Mouse (Mus musculus): Measurements from ENCODE around the gene Gm21988. TPM values are rescaled to one million over a fixed set of nuclear protein-coding genes. Genes with fewer than 3 reads are reported as not detected.

Gm21988 gene
- polyA plus RNA-seq (2012; rRNA removed; ENCODE audit: low replicate concordance), result 3.7 and 6.3 TPM in 2 replicates

DNA sequence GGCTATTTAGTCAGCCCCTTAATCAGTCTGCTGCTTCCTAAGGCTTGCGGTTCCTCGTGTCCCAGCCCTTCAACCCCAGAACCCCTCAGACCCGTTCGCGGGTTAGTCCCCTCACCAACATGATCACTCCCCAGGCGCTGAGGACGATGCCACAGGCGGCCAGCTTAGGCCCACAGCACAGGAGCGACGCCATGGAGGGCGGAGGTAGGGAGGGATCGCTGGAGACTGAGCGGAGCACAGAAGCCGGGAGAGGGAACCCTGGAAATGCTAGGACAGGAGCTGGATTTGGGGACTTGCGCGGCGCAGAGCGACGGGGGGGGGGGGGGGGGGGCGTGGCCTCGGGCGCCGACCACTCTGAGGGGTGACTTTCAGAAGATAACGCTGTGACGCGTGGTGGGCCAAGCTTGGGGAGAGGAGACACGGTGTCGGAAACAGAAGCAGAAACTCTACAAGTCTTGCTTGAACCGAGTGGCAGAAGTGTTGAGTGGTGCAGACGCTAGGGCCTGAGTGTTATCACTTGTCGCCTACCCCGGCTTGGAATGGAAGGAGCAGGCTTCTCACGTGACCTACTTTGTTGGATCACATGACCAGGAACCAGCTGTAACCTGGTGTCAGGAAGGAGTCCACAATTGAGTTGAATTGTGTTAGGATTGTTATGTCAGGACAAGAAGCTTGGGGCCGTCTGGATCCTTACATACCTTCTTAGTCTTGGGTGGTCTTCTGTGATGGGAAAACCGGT lies at the start of gene Gm21988, which contains the start of gene Rnasek:
Gm21988 (minus strand) TSS at position 290 of the 739 bp plus-strand sequence.
Rnasek (minus strand) TSS at position 302 of the 739 bp plus-strand sequence.

DNA sequence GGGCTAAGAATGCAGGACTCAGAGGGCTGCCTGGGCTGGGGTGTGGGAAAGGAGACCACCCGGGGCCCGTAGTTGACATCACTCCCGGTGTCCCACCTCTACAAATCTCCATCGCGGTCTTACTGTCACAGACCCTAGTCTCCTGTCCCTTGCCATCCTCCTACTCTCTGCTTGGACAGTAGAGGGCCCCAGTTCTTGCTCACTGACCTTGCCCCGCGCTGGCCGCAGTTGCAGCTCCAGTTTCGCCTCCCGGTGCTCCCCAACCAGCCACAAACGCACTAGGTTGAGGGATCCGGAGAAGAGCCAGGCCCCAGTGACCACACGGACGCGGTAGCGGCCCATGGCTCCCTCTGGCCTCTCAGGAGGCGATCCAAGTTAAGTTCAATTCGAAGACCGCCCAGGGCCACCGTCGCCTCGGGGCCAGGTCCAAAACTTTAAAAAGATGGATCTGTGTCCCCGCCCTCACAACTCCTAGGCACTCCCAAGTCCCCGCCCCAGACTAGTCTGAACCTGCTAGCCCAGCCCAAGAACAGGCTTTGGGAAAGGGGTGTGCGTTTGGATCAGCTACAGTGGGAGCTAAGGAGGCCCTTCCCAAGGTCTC lies 15.4 kb upstream of the Gm21988 start, which contains the start of gene Alox12:
Alox12 (minus strand) TSS at position 423 of the 601 bp plus-strand sequence.

DNA sequence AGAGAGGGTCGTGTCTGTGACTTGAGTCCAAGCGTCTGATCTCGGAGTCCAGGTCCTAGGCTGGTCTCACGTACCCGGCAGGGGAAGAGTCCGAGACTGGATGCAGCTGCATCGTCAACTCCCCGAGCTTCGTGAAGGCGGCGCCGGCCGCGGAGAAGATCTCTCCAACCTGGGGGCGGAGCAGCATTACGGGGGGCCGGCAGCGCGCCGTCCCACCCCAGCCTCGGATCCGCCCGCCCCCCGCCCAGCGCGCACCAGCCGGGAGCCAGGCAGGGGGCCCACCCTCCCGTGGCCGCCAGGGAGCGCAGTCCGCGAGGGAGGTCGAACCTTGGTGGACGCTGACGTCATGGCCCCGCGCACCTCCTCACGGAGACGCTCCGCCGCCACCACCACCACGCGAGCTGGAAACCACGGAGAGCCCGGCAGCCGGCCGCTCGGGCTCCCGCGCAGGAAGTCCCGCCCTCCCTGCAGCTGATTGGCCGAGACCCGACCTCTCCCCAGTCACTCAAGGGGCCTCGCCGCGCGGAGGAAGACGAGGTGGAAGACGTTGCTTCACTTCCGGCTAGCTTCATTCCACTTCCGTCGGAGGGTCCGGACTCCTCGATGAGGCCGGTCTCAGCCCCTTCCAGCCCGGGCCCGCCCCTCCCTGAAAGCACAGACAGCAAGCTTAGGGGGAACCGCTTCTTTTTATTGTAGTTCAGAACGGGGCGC lies 2.0 kb downstream of the Gm21988 start, which contains the start of gene 0610010K14Rik:
0610010K14Rik (minus strand) TSS at position 458 of the 711 bp plus-strand sequence.

DNA sequence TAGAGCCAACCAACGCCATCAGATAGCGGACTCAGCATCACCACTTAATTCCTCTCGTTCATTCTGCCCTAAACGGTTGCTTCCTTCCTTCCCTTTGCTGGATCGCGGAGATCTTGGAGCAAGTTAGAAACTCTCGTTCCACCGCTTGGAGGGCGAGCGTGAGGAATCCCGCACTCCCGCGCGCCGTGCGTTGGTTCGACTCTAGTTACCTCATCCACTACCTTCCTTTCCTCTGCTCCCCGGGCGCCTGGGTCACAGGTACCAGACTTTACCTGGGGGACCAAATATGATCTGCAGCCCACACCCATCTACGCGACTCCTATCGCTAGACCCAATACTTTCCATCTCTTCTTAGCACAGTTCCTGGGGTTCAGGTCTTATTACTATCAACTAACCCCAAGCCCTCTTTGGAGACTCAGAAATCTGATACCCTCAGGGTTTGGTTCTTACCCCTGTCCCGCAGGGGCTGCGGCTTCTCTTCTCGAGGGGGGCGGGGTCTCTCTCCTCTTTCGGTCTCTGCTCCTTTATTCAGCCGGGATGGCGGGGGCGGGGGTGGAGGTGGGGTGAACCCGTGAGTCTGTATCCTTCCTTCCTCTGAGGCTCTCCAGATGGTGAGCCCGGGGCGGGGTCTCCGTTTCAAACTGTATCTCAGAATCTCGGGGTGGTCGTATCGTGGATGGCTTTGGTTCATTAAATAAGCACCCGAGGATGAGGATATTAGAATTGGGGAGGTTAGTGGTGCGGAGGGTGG lies 10.2 kb downstream of the Gm21988 start, which contains the start of gene Bcl6b:
Bcl6b (minus strand) TSS at position 539 of the 751 bp plus-strand sequence.

GRCm38 (mm10) chr11:70220731-70221602 lies 18.7 kb downstream of the Gm21988 start, which contains the start of gene Slc16a13:
Gene Slc16a13, minus strand, starts transcription at chr11:70221064.

DNA sequence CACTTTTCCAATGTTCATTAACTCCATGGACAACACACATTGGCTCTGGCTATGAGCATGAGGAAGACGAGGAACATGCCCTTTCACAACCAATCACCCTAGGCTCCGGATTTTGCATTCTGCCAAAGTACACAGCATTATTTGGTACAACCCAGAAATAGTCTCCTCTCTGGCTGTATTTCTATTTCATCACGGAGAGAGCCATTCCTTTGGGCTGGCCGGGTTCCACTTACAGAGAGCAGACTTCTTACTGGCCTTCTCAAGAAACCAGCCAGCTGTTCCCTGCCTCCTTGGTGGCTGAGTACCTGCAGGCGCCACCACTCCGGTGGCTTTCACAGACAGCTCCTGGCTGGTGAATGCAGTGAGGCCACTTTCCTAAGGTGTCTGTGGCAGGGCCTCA lies 27.2 kb downstream of the Gm21988 start, which contains the start of gene Slc16a11:
Slc16a11 (plus strand) TSS at position 330 of the 400 bp plus-strand sequence.

Other genes starting within 250 kb of the Gm21988 start
- 200 and 478 TPM in 2 replicates for gene Gabarap, start 248.7 kb downstream of the Gm21988 start, polyA plus RNA-seq (2012; rRNA removed; ENCODE audit: low replicate concordance)
- 8.8 and 9.4 TPM in 2 replicates for gene Phf23, start 244.1 kb downstream of the Gm21988 start, polyA plus RNA-seq (2012; rRNA removed; ENCODE audit: low replicate concordance)
- 5.5 and 7.4 TPM in 2 replicates for gene Dvl2, start 239.2 kb downstream of the Gm21988 start, polyA plus RNA-seq (2012; rRNA removed; ENCODE audit: low replicate concordance)
- 124 and 125 TPM in 2 replicates for gene Acadvl, start 224.4 kb downstream of the Gm21988 start, polyA plus RNA-seq (2012; rRNA removed; ENCODE audit: low replicate concordance)
- gene Dlg4, start 222.9 kb downstream of the Gm21988 start, polyA plus RNA-seq (2012; rRNA removed; ENCODE audit: low replicate concordance), result 5.2 and 5.7 TPM in 2 replicates
- 0.49 TPM in 1 of 2 replicates, not detected in the other for gene Asgr1, start 185.7 kb downstream of the Gm21988 start, polyA plus RNA-seq (2012; rRNA removed; ENCODE audit: low replicate concordance)
- gene Asgr2, start 147.2 kb downstream of the Gm21988 start, polyA plus RNA-seq (2012; rRNA removed; ENCODE audit: low replicate concordance), result 0.17 and 0.21 TPM in 2 replicates
- 0.84 and 1.1 TPM in 2 replicates for gene Mgl2, start 109.5 kb downstream of the Gm21988 start, polyA plus RNA-seq (2012; rRNA removed; ENCODE audit: low replicate concordance)
- 0.66 and 0.88 TPM in 2 replicates for gene Clec10a, start 83.6 kb downstream of the Gm21988 start, polyA plus RNA-seq (2012; rRNA removed; ENCODE audit: low replicate concordance)
- gene Slc16a11, start 27.1 kb downstream of the Gm21988 start, polyA plus RNA-seq (2012; rRNA removed; ENCODE audit: low replicate concordance), result 22.1 and 33.3 TPM in 2 replicates
- 5.7 and 10.5 TPM in 2 replicates for gene Slc16a13, start 18.8 kb downstream of the Gm21988 start, polyA plus RNA-seq (2012; rRNA removed; ENCODE audit: low replicate concordance)
- 0.81 and 2.0 TPM in 2 replicates for gene Bcl6b, start 10.0 kb downstream of the Gm21988 start, polyA plus RNA-seq (2012; rRNA removed; ENCODE audit: low replicate concordance)
- gene 0610010K14Rik, start 1.9 kb downstream of the Gm21988 start, polyA plus RNA-seq (2012; rRNA removed; ENCODE audit: low replicate concordance), result 44.8 and 46.2 TPM in 2 replicates
- gene Rnasek, start within 50 bp of the Gm21988 start, polyA plus RNA-seq (2012; rRNA removed; ENCODE audit: low replicate concordance), result 194 and 270 TPM in 2 replicates
- 0.87 and 1.2 TPM in 2 replicates for gene Alox12, start 15.5 kb upstream of the Gm21988 start, polyA plus RNA-seq (2012; rRNA removed; ENCODE audit: low replicate concordance)
- gene Alox12e, start 82.8 kb upstream of the Gm21988 start, polyA plus RNA-seq (2012; rRNA removed; ENCODE audit: low replicate concordance), result 0.26 and 0.45 TPM in 2 replicates
- 5.2 and 6.4 TPM in 2 replicates for gene Alox15, start 112.2 kb upstream of the Gm21988 start, polyA plus RNA-seq (2012; rRNA removed; ENCODE audit: low replicate concordance)
- 10.6 and 16.6 TPM in 2 replicates for gene Pelp1, start 170.2 kb upstream of the Gm21988 start, polyA plus RNA-seq (2012; rRNA removed; ENCODE audit: low replicate concordance)
- 15.9 and 26.1 TPM in 2 replicates for gene Arrb2, start 192.8 kb upstream of the Gm21988 start, polyA plus RNA-seq (2012; rRNA removed; ENCODE audit: low replicate concordance)
- 11.7 and 19.4 TPM in 2 replicates for gene Med11, start 212.1 kb upstream of the Gm21988 start, polyA plus RNA-seq (2012; rRNA removed; ENCODE audit: low replicate concordance)
- 4.5 and 7.0 TPM in 2 replicates for gene Zmynd15, start 219.6 kb upstream of the Gm21988 start, polyA plus RNA-seq (2012; rRNA removed; ENCODE audit: low replicate concordance)
- 19.4 and 41.0 TPM in 2 replicates for gene Cxcl16, start 220.2 kb upstream of the Gm21988 start, polyA plus RNA-seq (2012; rRNA removed; ENCODE audit: low replicate concordance)